Mouse (Mus musculus): ENCODE results near the gene Gm3880.
"Not testable (repeated sequence)": the region's sequence is repeated elsewhere in the genome, so short reads cannot be mapped to it uniquely, and the experiment has no call there.

Gene Gm3880

DNA sequence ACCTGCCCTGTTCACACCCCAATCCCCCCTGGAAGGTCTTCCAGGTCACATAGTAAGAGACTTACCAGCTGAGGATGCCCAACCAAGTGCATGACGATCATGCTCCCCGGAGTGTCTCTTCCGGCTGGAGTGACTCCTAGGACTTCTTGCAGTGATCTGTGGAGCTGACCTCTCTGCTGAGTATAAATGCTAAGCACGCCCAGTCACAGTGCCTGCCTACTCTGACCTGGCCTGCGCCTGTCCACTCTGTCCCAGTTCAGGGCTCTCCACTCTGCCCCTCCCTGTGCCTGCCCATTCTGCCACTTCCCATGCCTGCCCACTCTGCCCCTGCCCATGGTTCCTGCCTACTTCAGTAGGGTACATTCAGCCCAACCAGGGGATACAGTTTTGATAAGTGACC is at the start of gene Gm3880:
TSS of gene Gm3880 (minus strand) at position 101 of the 400 bp plus-strand sequence.
- not testable (repeated sequence) for DNase-seq

DNA sequence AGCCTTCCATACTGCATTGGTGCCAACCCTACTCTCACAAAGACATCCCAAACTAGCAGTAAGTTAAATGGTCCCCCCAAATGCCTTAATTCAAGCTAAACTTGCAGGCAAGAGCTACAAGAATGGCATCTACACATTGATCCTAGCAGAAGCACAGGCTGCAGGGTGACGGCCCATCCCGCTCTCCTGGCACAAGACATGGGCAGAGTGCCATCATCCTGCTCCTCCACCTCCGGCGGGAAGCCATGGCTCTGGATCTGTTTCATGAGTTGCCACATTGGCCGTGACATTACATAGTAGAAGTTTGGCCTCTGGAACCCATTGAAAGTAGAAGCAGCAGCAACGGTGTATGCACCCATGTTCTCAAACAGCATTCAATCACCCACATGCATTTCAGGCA is 37.5 kb upstream of the Gm3880 start:
- DNase-seq, result not testable (repeated sequence)

DNA sequence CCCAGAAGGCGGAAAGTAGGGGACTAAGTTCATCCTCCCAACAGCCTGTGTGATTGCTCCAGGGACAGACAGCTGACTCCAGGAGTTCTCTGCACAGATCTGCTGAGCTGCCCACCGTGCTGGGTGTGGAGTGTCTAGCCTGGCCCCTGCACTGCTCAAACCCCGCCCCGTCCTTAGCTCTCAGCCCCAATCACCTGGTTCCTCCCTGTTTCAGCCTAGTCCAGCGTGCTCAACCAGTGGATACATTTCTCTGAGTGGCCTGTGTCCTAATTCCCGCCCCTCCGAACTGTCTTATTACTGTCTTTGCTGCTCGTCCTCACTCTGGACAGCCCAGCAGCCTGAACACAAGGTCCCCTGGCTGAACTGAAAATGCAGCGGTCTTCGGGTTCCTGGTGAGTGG is 20.8 kb upstream of the Gm3880 start, which contains the start of the genes Gm9112 and Dmrtc1b:
TSS of gene Gm9112 (minus strand) at position 101 of the 400 bp plus-strand sequence.
TSS of gene Dmrtc1b (plus strand) at position 331 of the 400 bp plus-strand sequence.
- DNase-seq, result not testable (repeated sequence)

DNA sequence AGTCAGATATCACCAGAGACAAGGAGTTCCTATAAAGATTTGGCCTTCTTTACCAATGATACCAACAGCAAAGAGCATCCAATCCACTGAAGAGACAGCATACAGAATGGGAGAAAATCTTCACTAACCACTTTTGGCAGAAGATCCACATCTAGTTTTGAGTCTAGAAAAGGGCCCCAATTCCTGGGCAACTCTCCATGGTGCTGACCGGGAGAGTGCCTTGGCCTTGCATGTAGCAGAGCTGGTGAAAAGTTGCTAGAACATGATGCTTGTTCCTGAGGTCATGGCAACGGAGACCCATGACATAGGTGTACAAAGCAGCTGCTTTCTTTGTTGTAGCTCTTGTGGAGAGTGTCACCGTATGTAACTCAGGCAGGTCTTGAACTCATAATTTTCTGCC is 13.9 kb upstream of the Gm3880 start:
- DNase-seq, result peak in 1 of 2 experiments; percentile 1

DNA sequence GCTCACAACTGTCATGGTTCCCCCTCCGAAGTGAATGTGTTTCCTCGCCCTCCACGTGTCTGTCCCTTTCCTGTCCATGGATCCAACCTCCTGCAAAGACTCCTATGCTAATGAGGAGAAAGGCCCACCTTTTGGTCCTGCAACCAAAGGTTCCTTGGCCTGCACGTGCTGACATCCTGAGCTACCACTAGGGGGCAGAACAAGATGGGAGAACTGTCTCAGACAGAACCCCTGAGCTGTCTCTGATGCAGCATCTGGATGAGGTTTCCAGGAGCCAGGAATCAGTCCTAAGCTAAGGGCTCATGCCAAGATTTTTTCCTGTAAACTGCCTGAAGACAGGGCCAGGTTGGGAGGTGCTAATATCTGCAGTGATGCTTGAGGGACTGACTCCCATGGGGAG is 2.5 kb upstream of the Gm3880 start:
- peak; percentile 5 to 43 for DNase-seq

DNA sequence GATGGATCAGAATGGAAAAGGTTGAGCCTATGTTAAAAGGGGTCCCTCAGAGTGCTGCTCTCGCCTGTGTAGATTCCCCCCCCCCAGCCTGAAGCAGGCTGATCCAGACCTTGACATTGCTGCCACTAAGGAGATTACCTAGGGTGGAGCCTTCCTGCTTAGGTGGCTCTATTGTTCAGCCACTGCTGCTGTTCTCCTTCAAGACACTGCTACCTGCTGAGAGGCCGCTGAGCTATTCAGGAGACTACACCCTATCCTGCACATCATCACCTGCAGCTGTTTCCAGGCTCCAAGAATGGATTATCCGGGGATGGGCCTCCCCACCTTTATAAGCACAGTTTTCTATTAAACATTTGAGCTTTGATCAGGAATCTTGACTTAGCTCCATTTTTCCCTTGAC is 2.1 kb downstream of the Gm3880 start:
- not testable (repeated sequence) for DNase-seq

DNA sequence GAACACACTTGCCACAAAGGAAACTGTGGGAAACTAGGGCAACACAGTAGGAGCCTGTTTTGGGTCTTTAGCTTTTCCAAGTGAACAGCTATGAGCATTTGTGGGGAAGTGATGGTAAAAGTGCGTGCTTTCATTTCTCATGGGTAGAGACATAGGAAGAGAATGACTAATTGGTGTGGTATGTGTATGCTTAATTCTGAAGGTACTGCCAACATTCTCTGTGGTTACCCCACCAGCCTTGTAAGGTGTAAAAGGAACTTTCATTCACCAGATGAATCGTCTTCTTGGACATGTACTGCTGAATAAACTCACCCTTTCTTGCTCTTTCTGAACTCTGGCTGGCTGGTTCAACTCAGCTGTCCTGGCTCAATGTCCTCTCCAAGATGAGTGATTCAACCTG is 20.1 kb downstream of the Gm3880 start:
- DNase-seq, result no peak

DNA sequence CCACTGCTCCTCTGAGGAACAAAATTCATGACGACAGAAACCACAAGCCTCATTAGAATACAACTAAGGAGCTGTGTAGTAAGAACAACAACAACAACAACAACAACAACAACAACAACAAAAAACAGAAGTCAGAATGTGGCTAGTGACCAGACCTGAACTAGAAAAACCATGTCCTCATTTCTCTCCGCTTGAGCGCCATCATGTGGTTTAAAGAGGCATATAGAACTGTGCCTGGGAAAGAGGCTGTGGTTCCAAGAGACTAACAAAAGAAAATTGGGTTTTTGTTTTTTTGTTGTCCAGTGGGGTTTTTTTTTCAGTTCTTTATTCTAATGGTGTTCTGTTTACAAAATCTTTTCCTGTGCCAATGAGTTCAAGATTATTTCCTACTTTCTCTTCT is 26.1 kb downstream of the Gm3880 start:
- peak in 1 of 2 experiments; percentile 33 for DNase-seq

DNA sequence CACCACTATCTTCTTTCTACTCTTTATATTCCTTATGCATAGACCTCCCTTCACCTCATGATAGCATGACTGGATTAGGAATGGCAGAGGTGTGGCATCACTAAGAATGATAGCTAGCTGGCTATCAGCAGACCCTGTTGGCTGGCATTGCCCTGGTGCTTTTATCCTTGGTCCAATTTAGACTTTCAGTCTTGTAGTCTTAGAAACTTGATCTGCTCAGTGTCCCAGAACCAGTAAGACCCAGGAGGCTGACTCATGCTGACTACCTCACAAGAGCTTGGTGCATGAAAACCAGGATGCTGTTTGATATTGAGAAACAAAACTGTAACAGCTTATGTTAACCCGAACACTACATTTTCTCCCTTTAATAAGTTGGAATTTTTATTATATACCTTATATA is 41.1 kb downstream of the Gm3880 start:
- no peak for DNase-seq

DNA sequence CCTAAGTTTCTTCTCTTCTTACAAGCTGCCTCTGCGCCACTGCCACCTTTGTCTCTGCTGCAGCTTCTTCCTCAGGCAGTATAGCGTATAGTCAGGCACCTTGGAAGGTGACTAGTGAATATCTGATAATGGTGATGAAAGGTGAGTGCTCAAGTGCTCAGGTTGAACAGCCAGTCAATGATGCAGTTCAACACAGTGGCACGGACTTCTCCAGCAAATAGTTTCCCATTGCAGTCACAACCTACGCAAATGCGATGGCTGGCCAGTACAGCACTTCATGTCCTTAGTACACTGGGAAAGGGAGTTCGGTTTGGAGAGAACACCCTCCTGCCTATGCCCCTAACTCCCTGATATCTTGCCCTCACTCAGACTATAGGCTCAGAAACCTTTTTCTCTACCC is 41.6 kb downstream of the Gm3880 start:
- no peak for DNase-seq

DNA sequence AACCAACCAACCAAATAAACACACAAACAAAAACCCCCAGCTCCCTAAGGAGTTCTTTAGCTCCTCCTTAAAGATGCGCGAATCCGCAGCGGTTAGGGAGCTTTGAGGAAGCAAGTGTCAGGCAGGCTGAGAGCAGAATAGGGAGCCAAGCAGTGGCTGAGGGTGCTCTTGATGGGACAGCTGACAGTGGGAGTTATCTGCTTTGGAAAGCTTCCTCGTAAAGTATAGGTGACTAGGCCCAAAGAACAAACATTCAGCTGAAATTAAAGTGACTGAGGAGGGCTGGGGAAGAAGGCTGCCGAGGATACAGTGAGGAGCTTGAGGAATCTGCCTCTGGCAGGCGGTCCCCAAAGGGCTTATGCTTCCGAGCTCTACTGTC is 42.2 kb downstream of the Gm3880 start:
- peak; percentile 17 to 43 for DNase-seq

DNA sequence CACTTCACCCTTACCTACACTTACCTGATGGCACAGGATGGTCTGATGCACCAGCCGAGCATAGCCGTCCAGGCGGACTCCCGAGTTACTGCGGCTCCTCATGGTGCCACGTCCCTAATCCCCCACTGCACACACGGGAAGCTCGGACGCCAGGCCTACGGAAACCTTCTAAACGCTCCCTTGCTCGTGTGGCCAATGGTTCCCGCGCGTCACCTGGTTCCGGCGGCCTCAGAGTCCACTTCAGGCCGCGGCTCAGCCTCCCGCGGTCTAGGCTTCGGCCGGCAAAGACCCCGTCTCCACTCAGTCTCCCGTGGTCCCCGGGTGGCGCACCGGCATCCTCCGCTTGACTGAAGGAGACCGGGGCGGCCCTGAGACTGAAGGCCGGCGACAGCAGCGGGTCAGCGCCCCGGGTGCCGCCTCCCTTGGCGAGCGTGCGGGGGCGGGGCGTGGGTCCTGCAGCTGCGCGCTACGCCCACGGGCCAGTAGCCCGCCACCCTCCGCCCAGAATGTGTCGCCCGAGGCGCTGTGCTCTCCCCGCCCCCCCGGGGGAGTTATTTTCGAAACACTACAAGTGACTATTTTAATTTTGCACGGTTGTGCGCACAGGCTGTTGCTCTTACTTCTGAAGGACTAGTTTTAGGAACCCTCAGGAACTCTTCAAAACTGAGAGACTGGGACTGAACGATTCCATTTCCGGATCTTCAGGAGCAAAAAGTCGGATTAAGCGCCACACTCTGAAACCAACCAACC is 42.8 kb downstream of the Gm3880 start, which contains the start of gene Phka1:
TSS of gene Phka1 (minus strand) at position 424 of the 750 bp plus-strand sequence.
- peak; percentile 87 to 91 for DNase-seq
